Mouse (Mus musculus) kidney, postnatal 25 days (tissue): ENCODE measurements at regions not wholly inside any gene's neighbourhood (a gene's known extent, or its start where the extent isn't known, plus 50 kb on each side); places are given as distances from the start of the nearest gene placed in this dataset.
A peak's percentile ranks its signal among the peaks of the same experiment; 100 is the strongest.

Experiments used
- DNase-seq, 2 experiments: peaks; one replicate each; pipeline ENCODE4 v3.0.0; 2021; ENCODE audit warnings: mixed read lengths in 2 of 2

GRCm38 (mm10) chr9:69658276-69658675, 102.5 kb downstream of the Foxb1 start:
- no peak for DNase-seq

GRCm38 (mm10) chr9:69656053-69656452, 104.7 kb downstream of the Foxb1 start:
- no peak for DNase-seq

DNA sequence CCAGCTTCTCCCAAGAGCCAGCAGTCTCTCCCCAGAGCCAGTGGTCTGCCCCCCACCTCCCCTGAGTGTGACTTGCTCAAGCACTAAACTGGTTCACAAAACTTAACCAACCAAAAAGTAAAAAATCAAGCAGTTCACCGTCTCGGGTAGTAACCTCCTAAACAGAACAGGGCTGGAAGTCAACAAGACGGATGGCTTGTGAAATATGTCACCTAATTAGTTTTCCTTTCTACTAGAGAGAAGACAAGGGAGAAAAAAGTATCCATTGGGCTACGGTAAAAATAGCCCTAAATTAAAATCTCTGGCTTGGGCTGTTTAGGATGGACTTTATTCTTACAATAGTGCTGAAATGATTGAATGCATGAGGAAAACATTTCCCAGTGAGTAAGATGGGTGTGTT, 108.6 kb downstream of the Foxb1 start:
- DNase-seq = no peak

GRCm38 (mm10) chr9:69651608-69652007, 109.1 kb downstream of the Foxb1 start:
- DNase-seq = no peak

DNA sequence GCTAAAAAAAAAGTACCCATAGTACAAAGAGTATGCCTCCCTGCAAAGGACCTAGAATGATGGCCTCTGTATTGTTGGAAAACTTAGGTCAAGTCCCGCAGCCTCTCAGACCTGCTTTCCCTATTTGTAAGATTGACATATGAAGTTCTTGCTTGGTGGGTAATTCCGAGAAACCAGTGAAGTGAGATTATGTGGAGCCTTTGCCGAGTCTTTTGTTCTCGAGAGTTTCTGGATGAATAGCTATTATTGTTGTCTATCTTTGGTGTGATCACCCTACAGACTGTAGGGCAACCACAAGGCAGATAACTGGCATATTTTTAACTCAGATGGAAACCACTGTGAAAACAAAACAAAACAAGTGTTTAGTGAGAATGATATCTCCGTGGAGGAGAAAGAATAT, 118.1 kb downstream of the Foxb1 start:
- no peak for DNase-seq

DNA sequence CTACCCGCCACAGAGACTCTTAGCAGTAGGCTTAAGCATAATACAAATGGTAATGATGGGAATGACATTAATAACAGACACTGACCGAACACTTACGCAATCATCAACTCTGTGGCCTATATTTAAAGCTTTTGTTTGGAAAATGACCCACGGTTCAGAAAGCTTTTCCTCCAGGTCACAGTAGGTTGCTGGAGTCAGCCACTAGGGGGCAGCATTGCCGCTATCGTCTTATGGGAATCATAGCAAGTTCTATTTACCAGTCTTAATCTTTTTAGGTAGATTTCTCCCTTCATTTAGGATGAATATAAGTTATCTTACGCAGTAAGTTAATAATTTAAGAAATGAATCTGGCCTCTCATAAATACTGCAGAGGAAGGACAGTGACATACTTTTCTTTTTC, 137.4 kb downstream of the Foxb1 start:
- DNase-seq = peak; percentile 58 to 84

- no peak for DNase-seq
Measured at GRCm38 (mm10) chr9:69621006-69621405, 139.7 kb downstream of the Foxb1 start.

GRCm38 (mm10) chr9:69617328-69617727, 143.4 kb downstream of the Foxb1 start:
- no peak for DNase-seq

- DNase-seq = no peak
Measured at GRCm38 (mm10) chr9:69597472-69597871, 144.1 kb downstream of the Anxa2 start.

- DNase-seq = no peak
Measured at GRCm38 (mm10) chr9:69592329-69593062, 139.1 kb downstream of the Anxa2 start.

DNA sequence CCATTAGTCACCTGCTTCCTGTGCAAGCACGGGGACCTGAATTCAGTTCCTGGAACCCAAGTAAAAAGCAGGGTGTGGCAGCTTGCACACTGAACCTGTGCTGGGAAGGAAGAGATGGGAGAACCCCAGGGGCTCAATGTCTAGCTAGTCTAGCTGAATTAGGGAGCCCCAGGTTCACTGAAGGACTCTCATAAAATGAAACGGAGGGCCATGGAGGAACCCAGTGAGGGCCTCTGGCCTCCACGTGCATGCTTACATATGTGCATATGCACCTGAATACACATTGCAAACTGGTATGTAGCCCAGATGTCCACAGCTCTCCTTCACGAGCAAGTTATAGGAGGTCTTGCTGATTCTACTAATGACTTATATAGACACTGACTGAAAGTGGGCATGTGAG, 135.4 kb downstream of the Anxa2 start:
- DNase-seq = no peak

GRCm38 (mm10) chr9:69587096-69587495, 133.7 kb downstream of the Anxa2 start:
- peak; percentile 6 to 56 for DNase-seq

- DNase-seq = no peak
Measured at GRCm38 (mm10) chr9:69581236-69581635, 127.8 kb downstream of the Anxa2 start.

GRCm38 (mm10) chr9:69577661-69578405, 124.4 kb downstream of the Anxa2 start:
- no peak for DNase-seq

GRCm38 (mm10) chr9:69575386-69575785, 122.0 kb downstream of the Anxa2 start:
- no peak for DNase-seq

DNA sequence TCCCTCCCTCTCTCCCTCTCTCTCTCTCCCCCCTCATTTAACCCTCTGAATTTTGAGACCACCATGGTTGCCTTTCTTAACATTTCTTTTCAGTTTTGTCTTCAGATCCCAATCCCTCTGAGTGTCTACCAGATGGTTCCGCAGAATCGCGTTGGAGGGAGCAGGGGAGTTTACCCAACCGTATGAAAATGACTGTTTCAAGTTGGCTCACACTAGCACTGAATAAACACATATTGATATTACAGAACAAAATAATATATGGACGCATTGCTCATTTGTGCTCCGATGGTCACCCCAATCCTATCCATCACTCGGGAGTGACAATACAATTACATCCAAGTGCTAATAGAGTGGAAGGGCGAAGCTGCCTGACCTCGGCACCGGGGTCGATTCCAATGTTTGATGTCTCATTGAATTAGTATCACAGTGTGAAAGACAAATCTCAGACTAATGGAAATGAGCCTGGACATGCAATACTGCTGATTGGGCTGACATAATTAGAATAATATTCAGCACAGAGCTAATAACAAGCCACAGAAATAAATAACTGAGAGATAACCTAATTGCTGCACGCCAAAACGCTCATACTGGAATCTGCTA, 115.3 kb downstream of the Anxa2 start:
- no peak for DNase-seq

DNA sequence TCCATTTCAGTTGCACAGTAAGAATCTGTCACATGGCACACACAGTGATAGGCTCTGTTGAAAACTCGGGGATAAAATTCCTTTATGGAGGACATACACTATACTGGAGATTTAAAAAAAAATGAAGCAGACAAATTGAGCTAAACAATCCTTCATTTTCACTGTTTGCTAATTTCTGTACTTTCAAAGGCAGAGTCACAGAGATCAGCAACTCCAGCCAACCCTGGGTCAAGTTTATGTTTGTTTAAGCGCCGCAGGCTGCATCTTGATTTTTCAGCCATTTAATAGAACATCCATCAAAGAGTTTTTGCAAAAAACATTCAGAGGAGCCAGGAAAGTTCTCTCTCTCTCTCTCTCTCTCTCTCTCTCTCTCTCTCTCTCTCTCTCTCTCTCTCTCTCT, 114.8 kb downstream of the Anxa2 start:
- no peak for DNase-seq

- peak; percentile 48 for DNase-seq
Measured at GRCm38 (mm10) chr9:69566996-69567395, 113.6 kb downstream of the Anxa2 start.

GRCm38 (mm10) chr9:69543241-69543640, 89.8 kb downstream of the Anxa2 start:
- peak in 1 of 2 experiments; percentile 17 for DNase-seq
